Mouse (Mus musculus): Measurements from ENCODE around the gene Chn2. TPM values are rescaled to one million over a fixed set of nuclear protein-coding genes. Genes with fewer than 3 reads are reported as not detected.
"Not testable (repeated sequence)": the region's sequence is repeated elsewhere in the genome, so short reads cannot be mapped to it uniquely, and the experiment has no call there.

The Chn2 gene
- polyA plus RNA-seq, 1 experiment from 2014 or later = 5.4 TPM

- Histone ChIP-seq H3K36me3 (no peaks in the 10 kb centered on the region), H3K4me2 (no peak overlapping the region), H3K27ac (no peak overlapping the region), H3K9ac (no peak overlapping the region), H3K4me3 (no peak overlapping the region), H3K27me3 (no peaks in the 10 kb centered on the region), H3K4me1 (replicated peaks) (no peaks in the 10 kb centered on the region), H3K9me3 (replicated peaks) (no peaks in the 10 kb centered on the region)
- WGBS = 81% methylated on average over 8 of the region's 8 CpGs
- no peak for ATAC-seq (replicated peaks; ENCODE audit: insufficient number of reproducible peaks, insufficient read depth, low FRiP score, low read depth)
Measured at GRCm38 (mm10) chr6:54175473-54176215, 136.3 kb downstream of the Chn2 start.

GRCm38 (mm10) chr6:54177081-54177480 is 137.7 kb downstream of the Chn2 start:
- not testable (repeated sequence) for H3K4me1 ChIP-seq (replicated peaks); ATAC-seq (replicated peaks; ENCODE audit: insufficient number of reproducible peaks, insufficient read depth, low FRiP score, low read depth); H3K4me2 ChIP-seq; H3K27me3 ChIP-seq; H3K9ac ChIP-seq; H3K36me3 ChIP-seq; H3K27ac ChIP-seq; H3K4me3 ChIP-seq; H3K9me3 ChIP-seq (replicated peaks)
- 91% methylated on average over 6 of the region's 6 CpGs for WGBS

- no peak for ATAC-seq (replicated peaks; ENCODE audit: insufficient number of reproducible peaks, insufficient read depth, low FRiP score, low read depth)
- Histone ChIP-seq H3K36me3 (no peaks in the 10 kb centered on the region), H3K4me3 (no peak overlapping the region), H3K9me3 (replicated peaks) (no peaks in the 10 kb centered on the region), H3K9ac (no peak overlapping the region), H3K27ac (no peak overlapping the region), H3K4me1 (replicated peaks) (no peaks in the 10 kb centered on the region), H3K4me2 (no peak overlapping the region), H3K27me3 (no peaks in the 10 kb centered on the region)
- 85% methylated on average over 1 of the region's 1 CpGs for WGBS
Measured at GRCm38 (mm10) chr6:54179056-54179873, 139.9 kb downstream of the Chn2 start.

- 80% methylated on average over 6 of the region's 6 CpGs for WGBS
- H3K4me2 ChIP-seq = no peak overlapping the region
- H3K27ac ChIP-seq = no peak overlapping the region
- H3K4me1 ChIP-seq (replicated peaks) = no peaks in the 10 kb centered on the region
- H3K4me3 ChIP-seq = no peak overlapping the region
- no peak for ATAC-seq (replicated peaks; ENCODE audit: insufficient number of reproducible peaks, insufficient read depth, low FRiP score, low read depth)
- H3K9me3 ChIP-seq (replicated peaks) = no peaks in the 10 kb centered on the region
- no peaks in the 10 kb centered on the region for H3K27me3 ChIP-seq
- H3K36me3 ChIP-seq = no peaks in the 10 kb centered on the region
- no peak overlapping the region for H3K9ac ChIP-seq
Measured at GRCm38 (mm10) chr6:54179874-54180212, 140.5 kb downstream of the Chn2 start.

GRCm38 (mm10) chr6:54183825-54184578 is 144.6 kb downstream of the Chn2 start:
- WGBS = 52% methylated on average over 14 of the region's 14 CpGs
- Histone ChIP-seq H3K36me3 (no peaks in the 10 kb centered on the region), H3K27me3 (no peaks in the 10 kb centered on the region), H3K4me2 (no peak overlapping the region), H3K9ac (no peak overlapping the region), H3K4me3 (no peak overlapping the region), H3K27ac (no peak overlapping the region), H3K4me1 (replicated peaks) (no peaks in the 10 kb centered on the region), H3K9me3 (replicated peaks) (no peaks in the 10 kb centered on the region)
- ATAC-seq (replicated peaks; ENCODE audit: insufficient number of reproducible peaks, insufficient read depth, low FRiP score, low read depth) = no peak

- ATAC-seq (replicated peaks; ENCODE audit: insufficient number of reproducible peaks, insufficient read depth, low FRiP score, low read depth) = no peak
- H3K4me2 ChIP-seq = no peak overlapping the region
- 66% methylated on average over 7 of the region's 7 CpGs for WGBS
- no peaks in the 10 kb centered on the region for H3K9me3 ChIP-seq (replicated peaks)
- no peaks in the 10 kb centered on the region for H3K4me1 ChIP-seq (replicated peaks)
- H3K27ac ChIP-seq = no peak overlapping the region
- no peak overlapping the region for H3K4me3 ChIP-seq
- no peak overlapping the region for H3K9ac ChIP-seq
- H3K27me3 ChIP-seq = no peaks in the 10 kb centered on the region
- no peaks in the 10 kb centered on the region for H3K36me3 ChIP-seq
Measured at GRCm38 (mm10) chr6:54193631-54194305, 154.4 kb downstream of the Chn2 start.

GRCm38 (mm10) chr6:54197821-54198412 is 158.6 kb downstream of the Chn2 start:
- Histone ChIP-seq H3K9ac (no peak overlapping the region), H3K4me1 (replicated peaks) (no peaks in the 10 kb centered on the region), H3K27me3 (no peaks in the 10 kb centered on the region), H3K9me3 (replicated peaks) (no peaks in the 10 kb centered on the region), H3K27ac (no peak overlapping the region), H3K4me2 (no peak overlapping the region), H3K36me3 (no peaks in the 10 kb centered on the region), H3K4me3 (no peak overlapping the region)
- 88% methylated on average over 5 of the region's 5 CpGs for WGBS
- ATAC-seq (replicated peaks; ENCODE audit: insufficient number of reproducible peaks, insufficient read depth, low FRiP score, low read depth) = no peak

- H3K4me2 ChIP-seq = 0 out of 2 replicates have a peak overlapping the region, but pooled peaks have one; percentile 3
- H3K4me1 ChIP-seq (replicated peaks) = no peaks in the 10 kb centered on the region
- no peaks in the 10 kb centered on the region for H3K27me3 ChIP-seq
- H3K9me3 ChIP-seq (replicated peaks) = no peaks in the 10 kb centered on the region
- no peak overlapping the region for H3K4me3 ChIP-seq
- H3K9ac ChIP-seq = no peak overlapping the region
- peak overlapping the region; percentile 43; the same call in 1 of the 2 replicates for H3K27ac ChIP-seq
- no peaks in the 10 kb centered on the region for H3K36me3 ChIP-seq
- peak; percentile 64 for ATAC-seq (replicated peaks; ENCODE audit: insufficient number of reproducible peaks, insufficient read depth, low FRiP score, low read depth)
- 32% methylated on average over 4 of the region's 4 CpGs for WGBS
Measured at GRCm38 (mm10) chr6:54199516-54199915, 160.2 kb downstream of the Chn2 start.

- Histone ChIP-seq H3K36me3 (no peaks in the 10 kb centered on the region), H3K9me3 (replicated peaks) (no peaks in the 10 kb centered on the region), H3K4me3 (no peak overlapping the region), H3K27me3 (no peaks in the 10 kb centered on the region), H3K27ac (peak overlapping the region; percentile 43; the same call in 1 of the 2 replicates), H3K9ac (no peak overlapping the region), H3K4me1 (replicated peaks) (peaks cover 5% of the 10 kb centered on the region), H3K4me2 (0 out of 2 replicates have a peak overlapping the region, but pooled peaks have one; percentile 3)
- WGBS = 81% methylated on average over 11 of the region's 11 CpGs
- ATAC-seq (replicated peaks; ENCODE audit: insufficient number of reproducible peaks, insufficient read depth, low FRiP score, low read depth) = no peak
Measured at GRCm38 (mm10) chr6:54200031-54200722, 160.8 kb downstream of the Chn2 start.

GRCm38 (mm10) chr6:54202311-54203020 is 163.1 kb downstream of the Chn2 start:
- Histone ChIP-seq H3K4me1 (replicated peaks) (peaks cover 8% of the 10 kb centered on the region), H3K27me3 (no peaks in the 10 kb centered on the region), H3K9me3 (replicated peaks) (no peaks in the 10 kb centered on the region), H3K9ac (no peak overlapping the region), H3K36me3 (no peaks in the 10 kb centered on the region), H3K4me2 (no peak overlapping the region), H3K27ac (no peak overlapping the region), H3K4me3 (no peak overlapping the region)
- ATAC-seq (replicated peaks; ENCODE audit: insufficient number of reproducible peaks, insufficient read depth, low FRiP score, low read depth) = no peak; the same call in 1 of the 2 replicates
- WGBS = 81% methylated on average over 7 of the region's 7 CpGs
